Mouse (Mus musculus) E14TG2a.4 (cell line): Measurements from ENCODE around the gene Vangl1.

ENCODE experiments used
- CTCF ChIP-seq: conservative IDR thresholded peaks from 2 replicates; pipeline ENCODE4 v1.5.1; 2014; ENCODE audit warnings: low read length
- NANOG ChIP-seq: IDR thresholded peaks from 2 replicates; pipeline ENCODE4 v1.6.1; 2014; ENCODE audit warnings: borderline replicate concordance, low read length, mixed read lengths
- POU5F1 ChIP-seq: IDR thresholded peaks from 2 replicates; pipeline ENCODE4 v1.6.1; 2014; ENCODE audit warnings: low read length, borderline replicate concordance

GRCm38 (mm10) chr3:102242854-102243253 is 38.4 kb upstream of the Vangl1 start:
- no peak for TF ChIP-seq CTCF
- TF ChIP-seq NANOG = no peak
- TF ChIP-seq POU5F1 = no peak
